Mouse (Mus musculus): ENCODE measurements around the gene Unc79. TPM values are rescaled to one million over a fixed set of nuclear protein-coding genes. Genes with fewer than 3 reads are reported as not detected.

Gene Unc79
- polyA plus RNA-seq, 1 experiment = 0.27 TPM

DNA sequence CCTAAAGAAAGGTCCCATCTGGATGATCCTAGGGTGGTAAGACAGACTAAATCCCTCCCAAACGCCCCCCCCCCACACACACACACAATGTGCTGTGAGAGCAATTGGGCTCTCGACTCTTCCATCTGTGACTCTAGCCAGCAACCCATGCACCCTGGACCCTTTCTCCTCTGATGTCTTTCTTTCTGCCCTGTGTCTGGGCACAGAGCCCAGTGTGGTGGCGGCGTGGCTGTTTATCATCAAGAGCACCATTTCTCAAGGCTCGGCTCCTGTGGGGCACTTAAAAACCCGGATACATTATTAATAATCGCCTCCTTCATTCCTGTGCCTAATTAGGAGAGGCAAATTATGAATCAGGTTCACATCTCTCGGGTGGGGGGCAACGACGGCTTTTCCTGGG, 265.6 kb downstream of the Unc79 start:
- H3K36me3 ChIP-seq (ENCODE audit: control insufficient read depth, insufficient read depth, low read length, poor library complexity, severe bottlenecking) = no peaks in the 10 kb centered on the region
- no peak overlapping the region for H3K4me3 ChIP-seq (ENCODE audit: low read depth, low read length)
- TF ChIP-seq CTCF (IDR thresholded peaks at IDR 0.05; ENCODE audit: low read depth, low read length) (no peak), POLR2A (IDR thresholded peaks at IDR 0.05; ENCODE audit: insufficient read depth, low read length) (no peak), EP300 (IDR thresholded peaks at IDR 0.05; ENCODE audit: insufficient read depth, low read depth, low read length) (no peak)
- no peak overlapping the region for H3K27ac ChIP-seq (ENCODE audit: insufficient read depth, low read length)
- H3K9me3 ChIP-seq (replicated peaks; ENCODE audit: control insufficient read depth, insufficient read depth, low read length, poor library complexity, severe bottlenecking) = no peaks in the 10 kb centered on the region
- H3K27me3 ChIP-seq (ENCODE audit: control insufficient read depth, insufficient read depth, low read length, poor library complexity, severe bottlenecking) = no peaks in the 10 kb centered on the region
- H3K4me1 ChIP-seq (ENCODE audit: control insufficient read depth, insufficient read depth, low read length) = no peaks in the 10 kb centered on the region
- no peak overlapping the region for H3K9ac ChIP-seq (ENCODE audit: low read depth, poor library complexity, severe bottlenecking)

DNA sequence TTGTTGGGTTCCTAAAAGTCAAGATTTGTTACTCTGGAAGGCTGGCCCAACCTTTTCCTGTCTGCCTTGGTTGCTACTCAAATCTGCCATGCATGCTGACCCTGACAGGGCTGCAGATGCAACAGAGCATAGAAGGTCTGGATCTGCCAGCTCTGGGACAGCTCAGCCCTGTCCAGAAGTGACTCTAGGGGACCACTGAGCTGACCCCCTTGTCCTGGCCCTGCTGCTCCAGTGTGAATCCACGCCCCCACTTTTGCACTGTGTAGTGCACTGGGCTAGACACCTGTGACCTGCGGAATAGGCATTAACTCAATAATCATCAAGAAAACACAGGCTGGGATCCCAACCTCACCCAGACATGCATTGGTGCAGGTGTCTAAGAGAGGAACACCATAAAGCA, 266.1 kb downstream of the Unc79 start:
- no peak overlapping the region for H3K4me3 ChIP-seq (ENCODE audit: low read depth, low read length)
- H3K27ac ChIP-seq (ENCODE audit: insufficient read depth, low read length) = no peak overlapping the region
- no peaks in the 10 kb centered on the region for H3K4me1 ChIP-seq (ENCODE audit: control insufficient read depth, insufficient read depth, low read length)
- no peak for TF ChIP-seq CTCF (IDR thresholded peaks at IDR 0.05; ENCODE audit: low read depth, low read length)
- TF ChIP-seq EP300 (IDR thresholded peaks at IDR 0.05; ENCODE audit: insufficient read depth, low read depth, low read length) = no peak
- no peak for TF ChIP-seq POLR2A (IDR thresholded peaks at IDR 0.05; ENCODE audit: insufficient read depth, low read length)
- no peaks in the 10 kb centered on the region for H3K9me3 ChIP-seq (replicated peaks; ENCODE audit: control insufficient read depth, insufficient read depth, low read length, poor library complexity, severe bottlenecking)
- no peaks in the 10 kb centered on the region for H3K27me3 ChIP-seq (ENCODE audit: control insufficient read depth, insufficient read depth, low read length, poor library complexity, severe bottlenecking)
- no peak overlapping the region for H3K9ac ChIP-seq (ENCODE audit: low read depth, poor library complexity, severe bottlenecking)
- no peaks in the 10 kb centered on the region for H3K36me3 ChIP-seq (ENCODE audit: control insufficient read depth, insufficient read depth, low read length, poor library complexity, severe bottlenecking)

DNA sequence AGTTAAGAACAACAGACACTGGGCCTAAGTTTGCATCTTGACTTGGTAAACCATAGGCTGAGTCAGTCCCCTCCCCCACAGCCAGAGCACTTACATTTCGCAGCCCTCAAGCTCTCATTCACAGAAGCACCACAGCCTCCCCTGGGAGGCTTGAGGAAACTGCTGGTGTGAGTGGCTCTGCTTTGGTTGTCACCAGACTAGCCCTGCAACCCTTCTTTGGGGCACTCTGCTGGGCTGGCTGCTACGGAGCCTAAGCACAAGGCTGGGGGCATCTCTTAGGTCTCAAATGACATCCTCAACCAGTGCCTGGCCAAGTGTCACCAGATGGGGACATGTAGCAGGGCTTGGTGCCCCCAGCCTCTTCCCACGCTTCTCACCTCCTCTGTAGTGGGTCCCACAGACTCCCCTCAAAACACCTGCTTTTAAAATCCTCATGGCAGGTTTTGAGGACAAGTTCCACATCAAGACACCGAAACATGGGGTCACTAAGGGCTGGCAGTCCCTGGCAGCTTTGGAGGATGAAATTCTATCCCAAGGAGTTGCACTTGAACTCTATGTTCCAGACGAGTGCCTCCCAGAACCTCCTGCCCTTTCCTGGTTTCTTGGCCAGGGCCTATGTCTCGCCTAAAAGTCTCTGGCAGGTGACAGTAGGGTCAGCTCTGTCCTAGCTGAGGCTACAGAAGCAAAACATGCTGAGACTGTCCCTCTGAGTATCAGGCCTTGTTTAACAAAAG, 267.4 kb downstream of the Unc79 start:
- Histone ChIP-seq H3K4me3 (ENCODE audit: low read depth, low read length) (no peak overlapping the region), H3K9me3 (replicated peaks; ENCODE audit: control insufficient read depth, insufficient read depth, low read length, poor library complexity, severe bottlenecking) (no peaks in the 10 kb centered on the region), H3K27ac (ENCODE audit: insufficient read depth, low read length) (no peak overlapping the region), H3K36me3 (ENCODE audit: control insufficient read depth, insufficient read depth, low read length, poor library complexity, severe bottlenecking) (no peaks in the 10 kb centered on the region), H3K9ac (ENCODE audit: low read depth, poor library complexity, severe bottlenecking) (no peak overlapping the region), H3K27me3 (ENCODE audit: control insufficient read depth, insufficient read depth, low read length, poor library complexity, severe bottlenecking) (no peaks in the 10 kb centered on the region), H3K4me1 (ENCODE audit: control insufficient read depth, insufficient read depth, low read length) (no peaks in the 10 kb centered on the region)
- no peak for TF ChIP-seq POLR2A (IDR thresholded peaks at IDR 0.05; ENCODE audit: insufficient read depth, low read length)
- no peak for TF ChIP-seq CTCF (IDR thresholded peaks at IDR 0.05; ENCODE audit: low read depth, low read length)
- TF ChIP-seq EP300 (IDR thresholded peaks at IDR 0.05; ENCODE audit: insufficient read depth, low read depth, low read length) = no peak

DNA sequence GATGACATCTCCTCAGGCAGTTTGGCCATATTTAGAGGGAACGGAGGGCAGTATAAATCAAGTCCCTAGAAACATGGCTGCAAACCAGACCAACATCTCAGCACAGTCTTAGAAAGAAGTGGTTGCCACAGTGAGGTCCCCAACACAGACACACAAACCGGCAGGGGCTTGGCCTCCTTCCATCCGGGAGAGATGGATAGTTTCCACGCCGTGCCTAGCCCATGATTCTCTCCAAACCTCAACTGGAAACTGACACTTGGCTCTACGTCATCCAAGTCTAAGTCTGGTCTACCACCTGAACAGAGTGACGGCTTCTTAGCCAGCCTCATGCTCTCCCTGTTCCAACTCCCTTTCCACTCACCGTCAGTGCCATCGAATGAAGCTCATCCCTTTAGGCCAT, 275.0 kb downstream of the Unc79 start:
- TF ChIP-seq EP300 (IDR thresholded peaks at IDR 0.05; ENCODE audit: insufficient read depth, low read depth, low read length) (no peak), POLR2A (IDR thresholded peaks at IDR 0.05; ENCODE audit: insufficient read depth, low read length) (no peak), CTCF (IDR thresholded peaks at IDR 0.05; ENCODE audit: low read depth, low read length) (no peak)
- no peak overlapping the region for H3K4me3 ChIP-seq (ENCODE audit: low read depth, low read length)
- H3K4me1 ChIP-seq (ENCODE audit: control insufficient read depth, insufficient read depth, low read length) = no peaks in the 10 kb centered on the region

DNA sequence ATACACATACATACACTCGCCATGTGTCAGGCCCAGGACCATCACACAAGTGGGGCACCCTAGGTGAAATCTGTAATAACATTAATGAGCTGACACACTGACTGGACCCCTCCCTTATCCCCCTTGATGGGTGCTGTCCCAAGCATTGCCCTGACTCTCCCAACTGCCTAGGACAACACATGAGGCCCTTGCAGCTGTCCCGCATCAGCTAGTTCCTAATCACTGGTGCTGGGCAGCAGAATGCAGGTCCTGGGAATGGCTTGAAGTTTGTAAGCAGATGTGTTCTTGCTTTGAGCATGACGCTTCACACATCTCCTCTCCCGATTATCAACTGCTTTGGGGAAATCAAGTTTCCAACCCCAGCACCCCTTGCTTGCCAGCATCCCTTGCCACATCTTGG, 277.5 kb downstream of the Unc79 start:
- Histone ChIP-seq H3K36me3 (ENCODE audit: control insufficient read depth, insufficient read depth, low read length, poor library complexity, severe bottlenecking) (no peaks in the 10 kb centered on the region), H3K4me1 (ENCODE audit: control insufficient read depth, insufficient read depth, low read length) (no peaks in the 10 kb centered on the region), H3K9me3 (replicated peaks; ENCODE audit: control insufficient read depth, insufficient read depth, low read length, poor library complexity, severe bottlenecking) (no peaks in the 10 kb centered on the region), H3K27me3 (ENCODE audit: control insufficient read depth, insufficient read depth, low read length, poor library complexity, severe bottlenecking) (no peaks in the 10 kb centered on the region), H3K27ac (ENCODE audit: insufficient read depth, low read length) (no peak overlapping the region), H3K4me3 (ENCODE audit: low read depth, low read length) (no peak overlapping the region), H3K9ac (ENCODE audit: low read depth, poor library complexity, severe bottlenecking) (no peak overlapping the region)
- TF ChIP-seq EP300 (IDR thresholded peaks at IDR 0.05; ENCODE audit: insufficient read depth, low read depth, low read length) (no peak), CTCF (IDR thresholded peaks at IDR 0.05; ENCODE audit: low read depth, low read length) (no peak), POLR2A (IDR thresholded peaks at IDR 0.05; ENCODE audit: insufficient read depth, low read length) (no peak)

More for the DNA sequence above, 275.0 kb downstream of the Unc79 start:
- H3K27ac ChIP-seq (ENCODE audit: insufficient read depth, low read length) = no peak overlapping the region
- H3K27me3 ChIP-seq (ENCODE audit: control insufficient read depth, insufficient read depth, low read length, poor library complexity, severe bottlenecking) = no peaks in the 10 kb centered on the region
- H3K36me3 ChIP-seq (ENCODE audit: control insufficient read depth, insufficient read depth, low read length, poor library complexity, severe bottlenecking) = no peaks in the 10 kb centered on the region
- H3K9ac ChIP-seq (ENCODE audit: low read depth, poor library complexity, severe bottlenecking) = no peak overlapping the region
- no peaks in the 10 kb centered on the region for H3K9me3 ChIP-seq (replicated peaks; ENCODE audit: control insufficient read depth, insufficient read depth, low read length, poor library complexity, severe bottlenecking)

DNA sequence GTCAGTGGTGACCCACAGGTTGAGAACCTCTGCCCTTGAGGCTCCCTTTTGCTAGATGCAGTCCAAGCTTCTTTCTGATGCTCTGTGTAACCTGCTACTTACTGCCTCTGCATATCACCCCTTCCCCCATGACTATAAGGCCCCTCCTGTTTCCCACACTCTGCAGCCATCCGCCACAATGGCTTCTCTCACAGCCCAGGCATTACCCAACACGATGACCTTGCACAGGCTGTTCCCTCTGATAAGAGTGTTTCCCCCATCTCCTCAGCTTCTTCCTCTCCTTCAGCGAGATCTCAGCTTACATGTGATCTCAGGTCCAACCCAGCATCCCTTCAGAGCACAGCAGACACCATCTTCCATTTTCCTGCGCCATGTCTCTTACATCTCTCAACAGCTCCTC, 280.4 kb downstream of the Unc79 start:
- Histone ChIP-seq H3K9ac (ENCODE audit: low read depth, poor library complexity, severe bottlenecking) (no peak overlapping the region), H3K4me1 (ENCODE audit: control insufficient read depth, insufficient read depth, low read length) (no peaks in the 10 kb centered on the region), H3K27me3 (ENCODE audit: control insufficient read depth, insufficient read depth, low read length, poor library complexity, severe bottlenecking) (no peaks in the 10 kb centered on the region), H3K36me3 (ENCODE audit: control insufficient read depth, insufficient read depth, low read length, poor library complexity, severe bottlenecking) (no peaks in the 10 kb centered on the region), H3K27ac (ENCODE audit: insufficient read depth, low read length) (no peak overlapping the region), H3K9me3 (replicated peaks; ENCODE audit: control insufficient read depth, insufficient read depth, low read length, poor library complexity, severe bottlenecking) (0 out of 2 replicates have a peak, but pooled peaks cover 5% of the 10 kb centered on the region), H3K4me3 (ENCODE audit: low read depth, low read length) (no peak overlapping the region)
- TF ChIP-seq POLR2A (IDR thresholded peaks at IDR 0.05; ENCODE audit: insufficient read depth, low read length) (no peak), CTCF (IDR thresholded peaks at IDR 0.05; ENCODE audit: low read depth, low read length) (no peak), EP300 (IDR thresholded peaks at IDR 0.05; ENCODE audit: insufficient read depth, low read depth, low read length) (no peak)

Other genes with a start within 250 kb of the Unc79 start
- 40.4 and 44.0 TPM in 2 replicates for gene Itpk1, start 243.9 kb upstream of the Unc79 start, polyA plus RNA-seq (2011; ENCODE audit: insufficient read depth, insufficient read length, low read depth, missing spikeins)
- 6.7 and 7.5 TPM in 2 replicates for gene Moap1, start 205.2 kb upstream of the Unc79 start, polyA plus RNA-seq (2011; ENCODE audit: insufficient read depth, insufficient read length, low read depth, missing spikeins)
- 6.3 TPM in 2 replicates for gene Tmem251, start 205.1 kb upstream of the Unc79 start, polyA plus RNA-seq (2011; ENCODE audit: insufficient read depth, insufficient read length, low read depth, missing spikeins)
- not detected in 2 replicates for gene Gm28051, start 191.1 kb upstream of the Unc79 start, polyA plus RNA-seq (2011; ENCODE audit: insufficient read depth, insufficient read length, low read depth, missing spikeins)
- gene Gon7, start 191.1 kb upstream of the Unc79 start, polyA plus RNA-seq (2011; ENCODE audit: insufficient read depth, insufficient read length, low read depth, missing spikeins) = 23.6 and 26.6 TPM in 2 replicates
- 93.1 and 97.5 TPM in 2 replicates for gene Ubr7, start 190.9 kb upstream of the Unc79 start, polyA plus RNA-seq (2011; ENCODE audit: insufficient read depth, insufficient read length, low read depth, missing spikeins)
- gene Gm20604, start 190.2 kb upstream of the Unc79 start, polyA plus RNA-seq (2011; ENCODE audit: insufficient read depth, insufficient read length, low read depth, missing spikeins) = 13.5 and 14.2 TPM in 2 replicates
- 35.5 and 38.9 TPM in 2 replicates for gene Btbd7, start 70.4 kb upstream of the Unc79 start, polyA plus RNA-seq (2011; ENCODE audit: insufficient read depth, insufficient read length, low read depth, missing spikeins)
- gene Cox8c, start 49.5 kb upstream of the Unc79 start, polyA plus RNA-seq (2011; ENCODE audit: insufficient read depth, insufficient read length, low read depth, missing spikeins) = not detected in 2 replicates

Data from ES-Bruce4 (cell line).